Mouse (Mus musculus) left cerebral cortex, adult 6 months (tissue): ENCODE measurements around the gene Tle4. TPM values are rescaled to one million over a fixed set of nuclear protein-coding genes. Genes with fewer than 3 reads are reported as not detected.

Source experiments
- long read RNA-seq, 2 experiments: library from polyadenylated mRNA; unstranded; transcript quantifications; one replicate each; pipeline ENCODE4 v2.0.0; 2019 to 2020
- polyA plus RNA-seq: library from polyadenylated mRNA; unstranded; fragments of <200 nt; fragmentation: Nextera tagmentation; gene quantifications from 2 replicates; pipeline ENCODE4 v1.2.3, GENCODE M21; 2021

Tle4 gene
- 10.3 and 10.8 TPM in 2 replicates for polyA plus RNA-seq
- long read RNA-seq, experiment 1, partial matches to known transcripts = 33 of 44 reads
- long read RNA-seq, experiment 1, other reads (novel, unspliced or antisense) = 11 of 44 reads
- long read RNA-seq, experiment 2, partial matches to known transcripts = 17 of 24 reads
- long read RNA-seq, experiment 2, other reads (novel, unspliced or antisense) = 7 of 24 reads

DNA sequence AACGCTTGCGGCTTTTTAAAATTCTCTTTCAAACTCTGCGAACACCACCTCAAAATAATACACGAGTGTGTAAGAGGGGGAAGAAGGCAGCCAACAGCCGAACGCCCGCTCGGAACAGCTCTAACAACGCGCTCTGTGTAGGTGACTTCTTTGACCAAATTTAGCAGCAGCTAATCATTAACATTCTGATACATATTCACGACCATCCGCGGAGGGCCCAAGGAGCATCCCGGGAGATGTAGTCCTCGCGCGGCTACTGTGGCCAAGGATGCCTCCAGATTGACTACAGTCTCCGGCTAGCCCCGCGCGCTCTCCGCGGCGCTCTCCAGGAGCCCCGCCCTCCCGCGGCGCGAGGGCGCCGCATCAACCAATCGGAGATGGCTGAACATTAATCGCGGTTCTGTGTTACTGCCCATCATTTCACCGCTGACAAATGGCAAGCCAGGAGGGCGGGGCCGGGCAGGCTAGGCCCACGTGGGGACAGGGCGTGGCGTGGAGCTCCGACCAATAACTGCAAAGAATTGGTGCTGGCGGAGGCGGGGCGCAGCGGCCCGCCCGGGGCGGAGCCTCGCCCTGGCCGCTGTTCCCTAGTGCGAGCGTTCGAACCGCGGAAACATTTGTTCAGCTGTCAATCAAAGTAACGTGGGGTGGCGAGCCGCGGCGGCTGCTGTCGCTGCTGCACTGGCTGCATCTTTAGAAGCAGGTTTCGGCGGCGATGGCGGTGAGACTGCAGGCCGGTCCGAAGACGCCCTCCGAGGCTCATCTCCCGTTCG, at the start of gene Tle4:
Gene Tle4, minus strand, starts transcription at position 135 of the 773 bp plus-strand sequence.

